Mouse (Mus musculus): ENCODE measurements around the gene Shisal2a.

Gene Shisal2a

GRCm38 (mm10) chr4:108383183-108383714 lies at the start of gene Shisal2a:
Gene Shisal2a (minus strand): TSS chr4:108383349.
- DNase-seq, result peak in 1 of 2 experiments; percentile 13

DNA sequence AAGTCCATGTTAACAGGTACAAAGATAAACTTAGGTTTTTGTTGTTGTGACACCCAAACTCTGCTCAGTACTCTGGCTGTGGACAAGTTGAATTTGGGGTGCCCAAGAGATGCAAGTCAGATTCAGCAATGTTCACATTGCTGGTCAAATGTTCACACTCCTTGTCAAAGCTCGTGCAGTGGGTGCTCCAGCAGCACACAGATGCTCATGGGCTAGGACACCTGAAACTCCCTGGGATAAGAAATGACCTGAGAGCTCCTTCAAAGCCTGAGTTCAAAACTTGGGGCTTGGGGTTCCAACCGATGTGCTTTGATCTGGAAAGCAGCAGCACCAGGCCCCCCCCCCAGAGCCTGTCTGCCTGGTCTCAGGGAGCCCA lies 48.4 kb upstream of the Shisal2a start:
- no peak for DNase-seq

- DNase-seq, result peak in 1 of 2 experiments; percentile 4
Measured at GRCm38 (mm10) chr4:108430656-108431560, 47.8 kb upstream of the Shisal2a start.

DNA sequence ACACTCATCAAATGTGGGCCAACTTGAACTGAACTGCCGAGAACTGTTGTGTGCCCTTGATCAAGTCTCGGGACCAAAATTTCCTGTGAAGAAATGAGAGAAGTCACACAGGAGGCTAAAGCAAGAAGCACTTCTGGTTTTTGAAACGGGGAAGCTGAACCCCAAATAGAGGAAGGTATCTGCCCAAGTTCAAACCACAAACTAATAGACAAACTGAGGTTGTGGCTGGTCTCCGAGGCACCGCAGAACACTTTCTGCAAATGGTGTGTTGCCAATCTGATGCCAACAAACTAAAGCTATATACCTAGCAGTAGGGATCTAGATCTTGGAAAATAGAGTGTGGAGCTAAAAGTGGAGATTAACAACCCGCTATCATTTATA lies 45.2 kb upstream of the Shisal2a start:
- DNase-seq, result no peak

- DNase-seq, result no peak
Measured at GRCm38 (mm10) chr4:108427719-108428340, 44.7 kb upstream of the Shisal2a start.

- DNase-seq, result no peak
Measured at GRCm38 (mm10) chr4:108424587-108424986, 41.4 kb upstream of the Shisal2a start.

DNA sequence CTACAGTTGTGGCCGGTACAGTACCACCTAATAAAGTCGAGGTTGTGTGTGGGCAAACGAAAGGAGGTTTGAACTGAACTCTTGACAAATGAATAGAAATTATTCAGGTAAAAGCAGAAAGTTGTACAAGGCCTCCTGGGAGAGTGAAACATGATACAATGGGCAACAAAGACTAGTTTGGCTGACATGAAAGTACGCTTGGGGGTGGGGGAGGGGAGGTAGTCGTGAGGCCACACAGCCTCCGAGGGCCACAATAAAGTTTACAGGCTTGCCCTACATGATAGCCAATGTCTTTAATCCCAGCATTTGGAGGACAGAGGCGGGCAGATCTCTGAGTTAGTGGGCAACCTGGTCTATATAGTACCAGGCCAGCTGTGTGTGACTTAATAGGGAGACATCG lies 24.5 kb upstream of the Shisal2a start:
- no peak for DNase-seq

GRCm38 (mm10) chr4:108406861-108407401 lies 23.8 kb upstream of the Shisal2a start, which contains the start of gene Gpx7:
Gene Gpx7 (minus strand): TSS chr4:108406961.
- DNase-seq, result no peak

GRCm38 (mm10) chr4:108406138-108406860 lies 23.1 kb upstream of the Shisal2a start:
- peak; percentile 62 to 77 for DNase-seq

- DNase-seq, result peak; percentile 24 to 29
Measured at GRCm38 (mm10) chr4:108405766-108406137, 22.6 kb upstream of the Shisal2a start.

DNA sequence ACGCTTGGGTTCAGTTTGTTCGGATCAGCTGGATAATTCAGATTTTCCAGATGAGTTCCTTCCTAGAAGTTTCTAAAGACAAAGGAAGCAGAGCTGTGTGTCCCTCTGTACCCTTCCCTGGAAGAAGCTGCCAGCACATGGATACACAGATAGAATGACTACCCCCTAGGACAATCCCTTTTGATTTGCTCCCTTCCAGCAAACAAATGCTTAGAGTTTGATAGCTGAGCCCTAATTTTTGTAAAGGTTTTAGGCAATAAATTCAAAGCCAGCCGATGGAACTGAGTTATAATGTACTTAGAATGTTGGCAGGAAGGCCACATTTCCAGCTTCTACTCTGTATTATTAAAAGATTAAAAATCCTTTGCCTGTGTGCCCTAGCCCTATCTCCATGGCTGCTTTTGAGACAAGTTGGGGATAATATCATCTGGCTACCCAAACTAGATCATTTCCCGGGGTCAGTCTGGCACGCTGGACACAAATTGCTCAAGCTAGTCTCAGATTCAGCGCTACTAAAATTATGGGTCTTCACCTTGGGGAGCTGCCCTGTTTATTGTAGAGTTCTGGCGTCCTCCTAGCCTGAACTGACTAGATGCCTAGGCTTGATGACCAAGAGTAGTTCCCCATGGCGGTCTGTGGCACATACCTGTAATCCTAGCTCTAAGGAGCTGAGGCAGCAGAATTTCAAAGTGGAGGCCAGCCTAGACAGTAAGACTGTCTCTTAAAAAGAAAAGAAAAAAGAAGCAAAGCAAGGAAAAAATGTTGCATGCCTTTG lies 20.9 kb upstream of the Shisal2a start:
- no peak for DNase-seq

- DNase-seq, result no peak
Measured at GRCm38 (mm10) chr4:108400395-108400794, 17.2 kb upstream of the Shisal2a start.

DNA sequence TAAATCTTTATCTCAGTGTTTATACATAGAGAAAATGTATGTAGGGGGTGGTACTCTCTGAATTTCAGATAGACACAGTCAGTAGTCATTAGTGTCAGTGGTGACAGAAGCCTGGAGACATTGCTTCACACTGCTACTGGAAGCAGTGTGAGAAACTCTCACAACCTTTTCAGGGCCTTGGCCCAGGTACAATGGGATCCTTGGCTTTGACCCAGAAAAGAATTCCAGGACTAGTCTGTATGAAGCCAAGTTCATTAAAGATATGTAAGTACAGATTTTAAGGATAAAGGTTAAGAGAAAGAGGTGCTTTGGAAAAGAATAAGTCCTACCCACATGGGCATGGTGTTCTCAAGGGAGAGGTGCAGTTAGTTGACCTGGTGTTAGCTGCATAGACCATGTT lies 11.1 kb upstream of the Shisal2a start:
- no peak for DNase-seq

GRCm38 (mm10) chr4:108392558-108392957 lies 9.4 kb upstream of the Shisal2a start:
- DNase-seq, result peak in 1 of 2 experiments; percentile 14

DNA sequence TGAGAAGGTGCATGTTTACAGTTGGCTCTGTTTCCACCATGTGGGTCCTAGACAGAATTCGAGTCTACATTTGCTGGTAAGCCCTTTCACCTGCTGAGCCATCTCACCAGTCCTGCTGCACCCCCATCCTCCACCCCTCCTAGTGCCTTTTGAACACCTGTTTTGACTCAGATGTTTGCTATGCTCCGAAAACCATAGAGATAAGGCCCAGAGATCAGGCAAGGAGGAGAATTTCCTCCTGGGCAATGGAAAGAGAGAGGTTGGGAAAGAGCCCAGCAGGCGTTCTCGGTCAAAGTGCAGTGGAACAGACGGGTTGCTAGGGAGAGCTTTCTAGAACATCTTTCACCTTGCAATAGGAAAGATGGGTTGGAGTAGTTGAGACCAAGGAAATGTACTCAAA lies 8.0 kb upstream of the Shisal2a start:
- DNase-seq, result no peak

DNA sequence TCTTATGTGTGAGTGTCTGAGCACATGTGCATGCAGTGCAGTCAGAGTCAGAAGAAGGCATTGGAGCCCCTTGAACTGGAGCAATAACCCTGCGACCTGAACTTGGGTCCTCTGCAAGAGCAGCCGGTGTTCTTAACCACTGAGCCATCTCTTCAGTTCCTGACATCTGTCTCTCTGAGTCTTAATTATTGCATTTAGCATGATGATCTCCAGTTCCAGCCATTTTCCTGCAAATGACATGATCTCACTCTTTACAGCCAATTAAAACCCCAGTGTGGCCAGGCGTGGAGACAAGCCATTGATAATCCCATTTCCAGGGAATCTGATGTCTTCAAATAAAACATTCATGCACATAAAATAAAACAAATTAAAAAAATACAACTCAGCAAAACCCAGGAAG lies 5.6 kb upstream of the Shisal2a start:
- DNase-seq, result no peak

GRCm38 (mm10) chr4:108387681-108388253 lies 4.6 kb upstream of the Shisal2a start:
- DNase-seq, result peak; percentile 74 to 75

DNA sequence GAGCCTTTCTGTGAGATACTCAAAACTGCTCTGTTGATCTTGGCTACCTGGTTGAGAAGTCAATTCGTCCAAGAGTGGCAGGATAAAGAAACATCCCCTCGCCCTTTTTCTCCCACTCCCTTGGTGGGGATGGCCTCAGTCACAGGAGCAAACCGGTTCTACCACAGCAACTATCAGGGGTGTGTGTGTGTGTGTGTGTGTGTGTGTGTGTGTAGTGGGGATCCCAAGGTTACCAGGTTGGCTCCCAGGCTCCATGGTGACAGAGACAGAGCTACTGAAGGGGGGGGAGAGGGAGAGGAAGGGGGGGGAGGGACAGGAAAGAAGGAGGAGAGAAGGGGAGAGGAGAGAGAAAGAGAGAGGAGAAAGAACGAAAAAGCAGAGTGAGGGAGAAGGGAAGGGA lies 4.0 kb upstream of the Shisal2a start:
- no peak for DNase-seq

- DNase-seq, result no peak
Measured at GRCm38 (mm10) chr4:108386087-108386486, 2.9 kb upstream of the Shisal2a start.

DNA sequence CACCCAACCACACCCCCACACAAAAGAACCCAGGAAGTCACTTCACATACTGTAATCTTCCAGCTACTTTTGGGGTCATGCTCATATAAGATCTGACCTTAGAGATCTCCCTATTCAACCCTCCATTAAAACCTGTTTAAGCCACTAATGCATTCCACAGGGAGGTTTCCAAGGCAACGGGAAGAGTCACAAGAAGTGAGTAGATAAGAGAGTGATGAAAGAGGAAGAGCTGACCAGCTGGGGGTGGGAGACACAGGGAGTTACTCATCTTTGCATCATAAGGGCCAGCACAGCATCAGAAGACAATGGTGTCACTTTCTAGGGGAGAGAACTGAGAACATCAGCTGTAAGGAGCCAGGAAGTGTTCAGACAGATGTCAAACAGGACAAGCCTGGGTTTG lies 3.0 kb downstream of the Shisal2a start:
- DNase-seq, result no peak

- DNase-seq, result no peak
Measured at GRCm38 (mm10) chr4:108379476-108379875, 3.7 kb downstream of the Shisal2a start.

DNA sequence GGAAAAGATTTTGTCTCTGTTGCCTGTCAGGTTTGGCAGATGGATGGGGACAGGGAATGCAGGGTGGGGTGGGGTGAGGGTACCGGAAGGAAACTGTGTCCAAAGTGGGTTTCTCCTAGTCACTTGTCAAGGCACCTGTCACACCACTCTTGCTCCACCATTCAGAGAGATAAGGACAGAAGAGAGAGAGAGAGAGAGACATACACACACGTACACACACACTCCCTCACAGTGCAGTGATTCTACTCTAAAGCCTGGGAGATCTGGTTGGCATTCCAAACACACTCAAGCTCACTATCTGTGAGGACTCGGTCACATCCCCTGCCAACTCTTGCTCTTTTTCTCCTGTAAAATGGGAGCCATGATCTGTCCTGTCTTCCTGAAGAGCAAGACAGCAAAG lies 11.0 kb downstream of the Shisal2a start:
- DNase-seq, result no peak
